Mouse (Mus musculus): ENCODE measurements around the gene Msx2.

The Msx2 gene

DNA sequence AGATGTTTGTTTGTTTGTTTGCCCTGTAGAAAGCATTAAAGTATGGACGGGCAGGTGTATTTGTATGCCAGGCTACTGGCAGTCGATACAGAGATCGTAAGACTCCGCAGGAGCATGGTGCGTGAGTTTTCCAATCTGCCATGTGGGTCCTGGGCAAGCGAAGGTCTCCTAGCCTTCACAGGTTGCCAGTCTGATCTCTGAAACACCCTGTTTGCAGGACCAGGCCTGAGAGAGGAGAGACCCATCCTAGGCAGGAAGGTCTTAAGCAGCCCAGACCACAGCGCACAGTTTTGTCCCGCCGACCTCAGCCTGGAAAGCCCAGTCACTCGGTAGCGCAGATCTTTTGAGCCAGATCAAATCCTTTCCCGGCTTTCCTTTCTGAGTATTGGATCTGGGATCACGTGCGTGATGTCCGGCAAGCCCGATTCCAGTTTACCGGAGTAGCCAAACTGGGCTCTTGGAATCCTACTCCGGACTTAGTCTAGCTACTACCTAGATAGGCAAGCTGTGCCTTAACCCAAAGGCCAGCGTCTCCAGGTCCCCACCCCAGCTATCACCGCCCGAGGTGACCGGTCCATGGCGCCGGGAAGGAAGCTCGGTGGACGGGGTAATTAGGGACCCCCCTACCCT, 7.6 kb downstream of the Msx2 start:
- no peak for DNase-seq (ENCODE audit: low read depth, low spot score)

DNA sequence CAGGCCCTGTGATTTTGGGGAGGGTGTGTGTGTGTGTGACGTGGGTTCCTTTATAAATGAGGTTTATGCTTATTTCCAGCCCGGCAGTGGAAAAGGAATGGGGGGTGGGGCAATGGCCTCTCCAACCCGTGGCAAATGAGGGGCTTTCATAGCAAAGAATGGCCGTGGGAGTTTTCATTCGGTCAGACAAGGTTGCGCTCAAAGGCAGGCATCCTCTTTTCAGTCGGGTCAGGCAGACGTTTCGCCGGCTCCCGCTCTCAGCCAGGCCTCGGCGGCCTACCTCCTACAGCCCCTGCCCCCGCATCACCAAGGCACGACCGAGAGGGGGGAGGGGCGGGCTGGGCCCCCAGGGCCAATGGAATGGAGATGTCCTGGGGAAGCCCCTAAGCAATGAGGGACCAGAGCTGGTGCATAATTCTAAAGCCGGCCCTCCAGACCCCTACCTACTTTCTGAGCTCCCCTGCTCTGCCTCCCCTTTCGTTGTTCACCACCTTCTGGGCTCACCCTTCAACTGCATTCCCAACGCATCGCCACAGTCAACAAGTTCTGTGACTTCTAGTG, 8.4 kb downstream of the Msx2 start:
- DNase-seq (ENCODE audit: low read depth, low spot score) = no peak

DNA sequence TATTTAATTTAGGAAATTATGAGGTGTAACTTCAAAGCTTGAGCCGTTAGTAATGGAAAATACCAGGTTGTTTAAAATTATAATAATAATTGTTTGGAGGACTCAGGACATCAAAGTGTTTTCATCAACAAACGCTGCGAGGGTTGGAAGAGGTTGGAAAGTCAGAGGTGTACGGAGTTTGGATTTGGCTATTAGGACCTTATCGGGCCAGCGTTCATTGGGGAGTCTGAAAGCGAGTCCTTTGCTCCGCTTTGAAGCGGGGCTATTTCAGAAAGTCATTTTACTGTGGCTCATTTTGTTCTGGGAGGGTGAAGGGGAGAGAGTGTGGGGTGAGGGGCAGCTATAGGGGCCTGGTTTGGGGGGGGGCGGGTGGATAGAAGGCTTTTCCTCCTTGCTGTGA, 8.9 kb downstream of the Msx2 start:
- DNase-seq (ENCODE audit: low read depth, low spot score) = no peak

DNA sequence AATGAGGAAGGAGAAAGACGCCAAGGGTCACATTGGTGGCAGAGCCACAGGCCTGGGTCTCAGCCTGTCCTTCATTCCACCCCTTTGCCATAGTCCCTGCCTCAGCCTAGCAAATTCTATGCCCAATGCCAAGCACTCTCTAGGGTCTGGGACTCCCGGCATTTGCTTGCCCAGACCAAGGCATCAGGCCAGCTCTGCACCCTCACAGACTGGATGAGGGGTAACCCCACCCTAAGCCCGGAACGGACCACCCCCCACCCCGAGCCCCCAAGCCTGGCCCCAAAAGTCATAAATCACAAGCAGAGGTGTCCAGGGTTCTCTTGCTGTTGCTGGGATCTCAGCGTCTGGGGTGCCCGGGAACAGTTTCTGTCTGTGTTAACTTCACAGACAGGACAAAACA, 9.8 kb downstream of the Msx2 start:
- DNase-seq (ENCODE audit: low read depth, low spot score) = no peak

DNA sequence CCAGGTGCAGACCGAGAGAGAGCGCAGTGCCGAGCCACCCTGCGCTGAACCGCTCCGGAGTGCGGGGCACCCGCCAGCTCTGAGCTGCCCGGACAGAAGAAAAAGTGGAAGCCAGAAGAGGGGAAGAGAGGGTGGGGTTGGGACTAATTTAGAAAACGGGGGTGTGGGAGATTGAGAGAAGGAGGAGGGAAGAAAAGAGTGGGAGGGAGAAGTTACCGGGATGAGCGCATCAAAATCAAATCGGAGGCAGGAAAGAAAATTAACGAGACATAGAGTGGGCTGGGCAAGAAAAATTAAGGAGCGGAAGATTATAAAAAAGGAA, 10.3 kb downstream of the Msx2 start:
- DNase-seq (ENCODE audit: low read depth, low spot score) = no peak

DNA sequence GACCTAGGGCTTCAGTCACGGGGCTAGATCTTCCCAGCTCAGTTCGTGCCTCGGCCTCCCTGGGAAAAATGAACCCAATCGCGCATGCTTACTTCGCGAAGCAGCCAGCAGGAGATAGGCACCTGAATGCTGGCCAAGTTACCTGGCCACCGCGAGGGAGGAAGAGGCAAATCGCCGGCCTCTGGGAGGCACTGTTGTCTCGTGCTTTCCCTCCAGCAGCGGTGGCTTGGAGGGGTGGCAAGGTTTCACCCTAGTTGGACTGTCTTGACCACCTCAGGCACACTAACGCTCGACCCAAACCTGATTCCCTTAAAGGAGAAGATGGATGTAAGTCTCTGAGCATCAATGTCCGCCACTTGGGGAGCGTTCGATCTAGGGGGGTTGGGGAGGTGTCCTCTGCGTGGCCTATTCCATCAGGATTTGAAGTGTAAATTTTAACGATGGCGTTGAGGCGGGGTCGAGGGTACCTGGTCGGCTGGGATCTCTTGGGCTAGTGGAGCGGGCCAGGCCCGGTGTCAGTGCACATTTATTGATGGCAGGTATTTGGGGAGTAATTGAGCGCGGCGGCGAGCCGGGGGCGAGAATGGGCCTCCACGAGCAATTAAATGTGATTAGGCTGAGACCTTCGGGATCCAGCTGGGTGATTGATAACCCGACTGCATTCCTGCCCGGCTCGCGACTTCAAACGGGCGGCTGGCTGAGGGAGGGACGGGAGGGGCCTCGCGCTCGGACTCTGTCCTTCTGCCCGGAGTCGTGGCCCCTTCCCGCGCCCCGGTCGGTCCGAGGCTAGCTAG, 10.8 kb downstream of the Msx2 start:
- DNase-seq (ENCODE audit: low read depth, low spot score) = no peak

DNA sequence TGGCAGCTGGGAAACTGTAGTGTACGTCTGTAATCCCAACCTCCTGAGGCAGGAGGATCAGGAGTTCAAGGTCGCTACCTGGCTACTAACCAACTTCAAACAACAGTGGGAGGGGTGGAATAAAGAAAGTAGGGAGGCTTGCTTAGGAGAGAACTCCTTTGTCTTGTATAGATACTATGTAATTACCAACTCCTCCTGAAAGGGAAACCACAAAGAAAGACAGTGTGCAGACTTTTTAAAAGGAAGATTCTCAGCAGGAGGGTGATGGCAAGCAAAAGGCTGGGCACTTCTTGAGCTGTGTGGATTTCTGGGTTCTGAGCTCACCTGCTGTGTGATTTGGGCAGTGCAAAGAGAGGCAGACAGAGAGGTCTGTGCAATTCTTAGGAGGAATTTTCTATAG, 11.5 kb downstream of the Msx2 start:
- no peak for DNase-seq (ENCODE audit: low read depth, low spot score)

DNA sequence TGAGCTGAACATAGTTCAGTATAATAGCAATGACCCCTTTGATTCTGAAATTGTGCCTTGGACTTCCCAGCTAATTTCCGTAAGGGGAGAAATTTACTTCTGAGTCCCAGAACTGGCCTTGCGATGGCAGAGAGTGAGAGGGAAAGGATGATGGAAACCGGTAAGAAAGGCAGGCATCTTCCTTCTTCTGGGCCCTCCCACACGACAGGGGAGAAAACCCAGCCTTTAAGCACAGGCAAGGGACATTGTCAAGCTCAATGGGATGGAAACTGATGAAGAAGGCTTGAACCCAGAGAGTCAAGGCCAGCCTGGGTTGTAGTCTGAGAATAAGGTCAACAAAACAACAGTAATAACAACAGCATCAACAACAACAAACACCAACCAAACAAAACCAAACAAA, 14.1 kb downstream of the Msx2 start:
- DNase-seq (ENCODE audit: low read depth, low spot score) = no peak

DNA sequence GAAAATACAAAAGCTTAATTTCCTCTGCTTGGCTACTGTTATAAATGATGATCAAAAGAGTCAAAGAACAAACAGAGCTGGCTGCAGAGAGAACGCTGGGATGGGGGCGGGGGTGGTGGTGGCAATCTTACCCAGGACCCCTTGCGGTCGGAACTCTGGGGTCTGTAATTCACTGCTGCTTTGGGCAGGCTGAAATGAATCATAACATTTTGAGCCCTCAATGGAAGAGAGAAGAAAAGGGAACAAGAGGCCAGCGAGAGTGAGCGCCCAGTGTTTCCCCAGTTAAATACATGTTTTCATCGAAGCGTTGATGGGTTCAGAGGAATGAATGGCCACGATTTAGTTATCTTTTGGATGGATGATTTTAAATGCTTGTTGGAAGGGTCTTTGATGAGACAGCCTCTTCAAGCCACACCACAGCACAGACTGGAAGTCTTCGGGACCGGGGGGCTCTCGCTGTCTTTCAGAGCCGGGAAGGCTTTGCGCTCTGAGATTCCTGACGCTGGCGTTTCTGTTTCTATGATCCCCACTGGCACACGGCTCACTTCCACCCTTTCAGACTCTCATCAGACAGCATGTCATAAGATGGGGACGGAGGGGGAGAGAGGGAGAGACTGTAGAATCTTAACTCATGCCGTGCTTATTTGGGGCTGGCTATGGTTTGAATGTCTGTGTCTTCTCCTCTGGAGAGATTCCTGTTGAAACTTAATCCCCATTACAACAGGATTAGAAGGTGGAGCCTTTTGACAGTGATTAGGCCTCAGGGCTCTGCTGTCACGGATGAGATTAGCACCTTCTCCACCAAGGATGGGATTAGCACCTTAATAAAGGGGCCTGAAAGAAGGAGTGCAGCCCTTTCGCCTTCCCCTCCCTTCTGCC, 17.8 kb downstream of the Msx2 start:
- DNase-seq (ENCODE audit: low read depth, low spot score) = no peak

DNA sequence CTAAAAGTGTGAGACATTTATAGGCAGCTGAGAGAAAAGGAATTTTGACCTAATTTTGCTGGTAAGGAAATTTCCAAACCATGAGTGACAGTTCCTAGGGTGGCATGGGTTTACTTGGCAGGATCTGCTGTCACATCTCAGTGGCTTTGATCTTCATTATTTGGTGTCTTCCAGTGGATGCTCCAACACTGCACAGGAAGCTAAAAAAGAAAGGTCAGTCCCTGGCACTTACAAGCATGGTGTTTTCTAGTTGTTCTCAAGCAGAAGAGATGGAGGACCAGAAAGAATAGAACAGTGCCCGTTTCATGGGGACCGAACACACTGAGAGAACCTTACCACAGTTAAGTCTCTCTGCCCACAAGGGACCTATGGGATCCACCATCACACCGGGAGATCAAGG, 18.9 kb downstream of the Msx2 start:
- no peak for DNase-seq (ENCODE audit: low read depth, low spot score)

DNA sequence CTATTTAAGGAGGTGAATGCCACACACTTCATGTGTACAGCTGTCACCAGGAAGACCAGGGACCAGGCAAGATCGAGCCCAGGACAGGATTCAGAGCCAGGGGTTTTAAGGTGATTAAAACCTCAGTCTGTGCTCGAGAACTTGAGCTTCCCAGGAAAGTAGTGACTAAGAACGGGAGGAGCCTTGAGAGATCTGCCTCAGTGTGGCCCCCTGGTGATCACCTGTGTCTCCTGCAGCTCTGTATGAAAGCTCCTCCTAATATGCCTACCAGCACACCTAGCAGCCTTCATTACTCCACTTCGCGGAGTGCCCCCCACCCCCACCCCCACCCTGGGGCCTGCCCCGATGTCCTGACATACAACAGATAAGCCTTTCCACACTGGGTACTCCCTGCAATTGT, 25.3 kb downstream of the Msx2 start:
- no peak for DNase-seq (ENCODE audit: low read depth, low spot score)

DNA sequence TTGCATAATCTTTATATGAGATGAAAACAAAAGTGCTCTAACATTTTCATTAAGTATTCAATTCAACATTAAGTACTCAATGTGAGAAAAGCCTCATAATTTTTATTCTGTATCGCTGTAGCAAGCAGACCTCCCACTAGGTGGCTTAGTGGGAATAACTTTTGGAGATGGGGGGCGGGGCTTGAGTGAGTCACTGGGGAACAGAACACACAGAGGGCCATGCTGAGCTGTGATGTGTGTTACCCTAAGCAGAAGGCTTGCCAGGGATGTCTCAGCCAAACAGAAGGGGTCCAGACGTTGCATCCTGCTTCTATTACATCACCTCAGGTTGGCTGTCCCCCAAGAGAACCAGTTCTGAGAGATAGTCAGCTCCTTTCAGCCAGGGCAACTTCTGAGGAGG, 29.3 kb downstream of the Msx2 start:
- DNase-seq (ENCODE audit: low read depth, low spot score) = peak; percentile 6

DNA sequence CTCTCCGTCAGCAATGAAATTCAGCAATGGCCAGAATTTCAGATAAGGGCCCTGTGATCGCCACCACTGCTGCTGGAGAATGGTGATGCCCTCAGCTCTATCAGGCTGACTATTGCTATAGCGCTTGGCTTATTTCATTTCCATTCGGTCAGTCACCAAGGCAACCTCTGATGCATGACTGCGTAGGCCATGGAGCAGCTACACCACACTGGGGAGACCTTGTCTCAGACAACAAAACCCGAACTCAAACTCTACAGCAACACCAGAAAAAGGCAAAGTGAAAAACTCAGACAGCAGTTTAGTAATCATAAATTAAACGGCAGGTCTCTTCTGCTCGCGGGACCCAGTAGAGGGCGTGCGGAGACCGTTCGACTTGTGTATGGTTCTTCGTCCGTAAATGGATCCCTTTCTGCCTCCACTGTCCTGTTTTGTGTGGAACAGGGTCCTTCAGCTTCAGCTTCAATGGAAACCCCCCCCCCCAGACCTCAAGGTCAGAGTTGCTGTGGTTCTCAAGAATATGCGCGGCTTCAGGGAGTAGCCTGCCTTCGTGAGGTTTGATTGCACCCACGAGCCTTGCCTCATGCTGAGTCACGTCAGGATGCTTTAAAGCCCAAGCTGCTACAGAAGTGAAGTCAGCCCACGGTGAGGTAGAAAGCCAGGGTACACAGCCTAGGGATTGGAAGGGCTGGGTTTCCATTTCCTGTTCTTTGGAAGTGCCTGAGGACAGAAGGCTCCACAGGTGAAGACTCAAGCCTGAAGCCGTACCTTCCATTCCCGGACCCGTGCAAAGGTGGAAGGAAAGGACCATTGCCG, 30.5 kb downstream of the Msx2 start:
- DNase-seq (ENCODE audit: low read depth, low spot score) = peak; percentile 24

DNA sequence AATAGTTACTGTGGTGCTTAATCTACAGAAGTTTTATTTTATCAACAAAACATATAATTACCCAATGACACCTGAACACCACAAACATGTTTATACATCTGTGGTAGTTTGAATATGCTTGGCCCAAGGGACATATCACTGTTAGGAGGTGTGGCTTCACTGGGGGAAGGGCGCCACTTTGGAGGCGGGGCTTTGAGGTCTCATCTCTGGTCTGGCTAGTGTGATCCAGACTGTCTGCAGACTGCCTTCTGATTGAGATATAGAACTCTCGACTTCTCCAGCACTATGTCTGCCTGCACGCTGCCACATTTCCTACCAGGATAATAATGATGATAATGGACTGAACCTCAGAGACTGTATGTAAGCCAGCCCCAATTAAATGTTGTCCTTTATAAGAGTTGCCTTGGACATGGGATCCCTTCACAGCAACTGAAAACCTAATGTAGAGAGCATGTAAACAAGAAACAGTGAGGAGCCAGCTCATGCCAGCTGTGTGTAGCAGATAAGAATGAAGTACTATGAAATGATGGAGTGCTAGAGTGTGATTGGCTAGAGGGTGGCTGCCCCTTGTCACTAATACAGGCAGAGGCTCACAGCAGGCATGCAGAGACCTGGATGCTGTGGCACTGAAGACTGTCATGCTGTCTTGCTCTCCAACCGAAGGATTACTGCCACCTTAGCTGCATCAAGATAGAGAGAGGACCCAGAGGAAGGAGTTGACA, 31.4 kb downstream of the Msx2 start:
- no peak for DNase-seq (ENCODE audit: low read depth, low spot score)

DNA sequence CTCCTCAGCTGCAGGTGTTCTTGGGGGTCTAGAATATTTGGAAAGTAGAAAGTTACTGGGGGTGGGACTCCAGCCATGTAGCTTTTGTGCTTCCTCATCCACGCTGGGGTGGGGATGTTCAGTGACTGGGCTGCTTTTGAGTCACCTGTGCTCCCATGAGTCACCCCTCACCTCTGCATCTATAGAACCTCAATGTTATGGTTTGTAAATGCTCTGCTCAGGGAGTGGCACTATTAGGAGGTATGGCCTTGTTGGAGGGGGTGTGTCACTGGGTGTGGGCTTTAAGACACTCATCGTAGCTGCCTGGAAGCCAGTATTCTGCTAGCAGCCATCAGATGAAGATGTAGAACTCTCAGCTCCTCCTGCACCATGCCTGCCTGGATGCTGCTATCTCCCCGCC, 32.9 kb downstream of the Msx2 start:
- no peak for DNase-seq (ENCODE audit: low read depth, low spot score)

DNA sequence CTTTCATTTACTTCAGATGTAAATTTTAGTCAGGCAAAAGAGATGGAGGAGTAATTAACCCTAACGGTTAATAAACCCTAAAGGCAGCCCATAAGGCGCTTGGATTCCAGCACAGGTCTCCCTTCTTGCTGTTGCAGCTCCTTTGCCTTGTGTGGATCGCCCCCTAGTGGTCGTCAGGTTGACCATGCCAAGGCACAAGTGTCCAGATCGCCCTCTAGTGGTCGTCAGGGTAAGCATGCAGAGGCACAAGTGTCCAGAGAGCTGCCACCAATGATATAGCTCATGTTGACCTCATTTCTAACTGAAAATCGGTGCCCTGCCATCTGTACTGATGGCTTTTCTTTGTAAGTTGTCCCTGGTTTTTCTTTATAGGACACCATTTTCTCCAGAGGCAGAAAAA, 46.4 kb downstream of the Msx2 start:
- peak; percentile 38 for DNase-seq (ENCODE audit: low read depth, low spot score)

DNA sequence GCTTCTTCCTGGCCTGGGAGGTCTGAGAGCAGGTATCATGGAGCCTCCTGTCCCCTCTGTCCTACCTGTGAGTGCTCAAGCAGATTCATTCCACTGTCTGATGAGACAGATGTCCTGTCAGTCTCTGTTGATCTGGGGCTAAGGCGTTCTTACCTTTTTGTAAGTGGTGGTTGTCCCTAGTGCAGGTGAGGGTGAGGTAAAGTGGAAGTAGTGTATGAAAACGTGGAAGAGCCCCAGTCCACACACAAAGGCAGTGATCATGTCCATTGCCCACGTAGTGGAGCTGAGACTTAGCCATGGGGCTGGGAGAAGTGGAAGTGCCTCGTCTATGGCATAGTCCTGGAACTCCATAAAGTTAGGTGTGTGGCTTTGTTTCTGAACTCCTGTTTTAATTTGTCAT, 51.7 kb downstream of the Msx2 start:
- no peak for DNase-seq (ENCODE audit: low read depth, low spot score)

DNA sequence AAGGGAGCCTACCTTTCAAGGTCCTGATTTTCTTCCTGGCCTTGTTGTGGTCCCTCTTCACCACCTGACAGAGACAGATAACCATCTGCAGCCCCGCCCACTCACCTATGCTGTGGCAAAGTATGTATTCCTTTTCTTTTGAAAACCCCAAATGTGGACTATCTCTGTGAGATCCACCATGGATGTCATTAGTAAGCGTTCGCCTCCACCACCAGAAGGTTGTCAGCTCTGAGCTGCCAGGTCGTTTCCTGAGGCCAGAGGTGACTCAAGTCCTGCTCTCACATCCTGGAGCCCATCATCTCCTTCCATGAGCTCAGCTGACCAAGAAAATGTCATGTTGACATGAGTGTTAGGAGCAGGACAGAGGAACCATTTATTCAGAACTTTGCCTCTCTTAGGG, 52.1 kb downstream of the Msx2 start:
- DNase-seq (ENCODE audit: low read depth, low spot score) = no peak

DNA sequence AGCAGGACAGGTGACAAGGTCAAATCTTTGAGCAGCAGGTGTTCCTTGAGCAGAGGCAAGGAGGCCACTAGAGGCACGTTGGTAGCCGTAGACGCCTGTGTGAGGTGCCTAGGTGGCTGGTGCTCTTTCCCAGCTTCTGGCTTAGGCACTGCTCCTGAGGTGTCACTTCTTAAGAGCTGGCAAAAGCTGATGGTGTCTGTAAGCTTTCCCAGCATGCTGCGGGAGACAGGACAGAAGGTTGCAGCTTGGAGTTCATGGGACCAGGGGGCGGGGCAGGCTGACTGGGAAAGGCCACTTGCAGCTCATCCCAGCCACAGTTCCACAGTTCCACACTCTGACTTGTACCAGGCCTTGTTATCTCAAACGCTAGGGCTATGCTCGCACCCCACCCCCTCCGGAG, 53.2 kb downstream of the Msx2 start:
- no peak for DNase-seq (ENCODE audit: low read depth, low spot score)

DNA sequence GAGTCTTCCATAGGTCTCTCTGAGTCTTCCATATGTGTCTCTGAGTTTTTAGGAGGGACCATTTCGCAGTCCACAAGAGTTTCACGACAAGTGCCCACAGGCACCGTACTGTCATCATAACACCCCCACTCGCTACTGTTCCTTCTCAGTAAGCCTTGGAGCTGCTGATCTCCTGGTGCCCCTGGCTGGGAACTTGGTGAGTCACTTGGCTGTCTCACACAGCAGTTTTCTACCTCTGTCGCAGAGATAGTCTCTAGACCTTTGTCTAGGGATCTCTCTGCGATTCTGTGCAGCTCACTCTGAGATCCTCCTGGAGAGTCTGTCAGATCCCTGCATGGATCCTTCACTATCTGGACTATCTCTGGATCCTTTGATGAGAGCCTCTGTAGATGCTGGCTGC, 55.2 kb downstream of the Msx2 start:
- no peak for DNase-seq (ENCODE audit: low read depth, low spot score)
